Mouse (Mus musculus) megakaryocyte, embryonic 14.5 days (primary cell): ENCODE measurements around the gene Pik3ip1. TPM values are rescaled to one million over a fixed set of nuclear protein-coding genes. Genes with fewer than 3 reads are reported as not detected.

Experiments
- H3K27me3 ChIP-seq: replicated peaks from 2 replicates; pipeline ENCODE3; 2012; ENCODE audit warnings: inconsistent platforms
- H3K36me3 ChIP-seq: replicated peaks from 2 replicates; pipeline ENCODE3; 2012; ENCODE audit warnings: low read length, inconsistent platforms, mixed read lengths
- H3K4me1 ChIP-seq: 2 replicates; pipeline ENCODE4 v1.6.1; 2012; ENCODE audit warnings: inconsistent platforms
- H3K4me3 ChIP-seq: replicated peaks from 2 replicates; pipeline ENCODE3; 2012; ENCODE audit warnings: moderate library complexity, mild to moderate bottlenecking, inconsistent platforms
- H3K9me3 ChIP-seq: 2 replicates; pipeline ENCODE4 v1.6.1; 2012; ENCODE audit warnings: inconsistent platforms
- FLI1 ChIP-seq: IDR thresholded peaks from 2 replicates; pipeline ENCODE4 v1.6.1; 2012; ENCODE audit warnings: low read length, inconsistent platforms, mixed read lengths
- GATA1 ChIP-seq: IDR thresholded peaks from 3 replicates; pipeline ENCODE4 v1.6.1; 2012; ENCODE audit warnings: mixed read lengths, low read length, inconsistent platforms, borderline replicate concordance
- polyA plus RNA-seq: library from polyadenylated mRNA; stranded (reverse); fragments of >175 nt; gene quantifications from 2 replicates; pipeline ENCODE4 v1.2.3, GENCODE M21; 2012; ENCODE audit warnings: low replicate concordance; ENCODE audit not compliant: insufficient read depth

Pik3ip1 gene
- polyA plus RNA-seq, 1 experiment: 33.7 TPM

GRCm38 (mm10) chr11:3335651-3336216 lies 5.5 kb downstream of the Pik3ip1 start:
- H3K27me3 ChIP-seq: no peaks in the 10 kb centered on the region
- TF ChIP-seq GATA1 (no peak), FLI1 (no peak)
- H3K4me1 ChIP-seq: peaks cover 73% of the 10 kb centered on the region
- H3K36me3 ChIP-seq: peaks cover 59% of the 10 kb centered on the region
- H3K4me3 ChIP-seq: peak overlapping the region; percentile 86
- H3K9me3 ChIP-seq: no peaks in the 10 kb centered on the region

- TF ChIP-seq FLI1 (no peak), GATA1 (no peak)
- Histone ChIP-seq H3K36me3 (peaks cover 67% of the 10 kb centered on the region), H3K9me3 (no peaks in the 10 kb centered on the region), H3K27me3 (no peaks in the 10 kb centered on the region), H3K4me1 (peaks cover 67% of the 10 kb centered on the region), H3K4me3 (no peak overlapping the region)
These were observed 6.4 kb downstream of the Pik3ip1 start for GRCm38 (mm10) chr11:3336602-3337001.

GRCm38 (mm10) chr11:3337173-3337955 lies 7.2 kb downstream of the Pik3ip1 start:
- Histone ChIP-seq H3K9me3 (no peaks in the 10 kb centered on the region), H3K27me3 (no peaks in the 10 kb centered on the region), H3K4me3 (no peak overlapping the region), H3K4me1 (peaks cover 59% of the 10 kb centered on the region), H3K36me3 (peaks cover 74% of the 10 kb centered on the region)
- TF ChIP-seq GATA1 (no peak), FLI1 (no peak)

- no peak overlapping the region for H3K4me3 ChIP-seq
- peaks cover 76% of the 10 kb centered on the region for H3K36me3 ChIP-seq
These were observed 7.8 kb downstream of the Pik3ip1 start for GRCm38 (mm10) chr11:3337961-3338360.

GRCm38 (mm10) chr11:3341476-3341875 lies 11.3 kb downstream of the Pik3ip1 start:
- Histone ChIP-seq H3K36me3 (peaks cover 88% of the 10 kb centered on the region), H3K4me3 (no peak overlapping the region), H3K9me3 (no peaks in the 10 kb centered on the region), H3K4me1 (peaks cover 25% of the 10 kb centered on the region), H3K27me3 (no peaks in the 10 kb centered on the region)
- TF ChIP-seq FLI1 (no peak), GATA1 (no peak)

More at GRCm38 (mm10) chr11:3337961-3338360, 7.8 kb downstream of the Pik3ip1 start:
- peaks cover 53% of the 10 kb centered on the region for H3K4me1 ChIP-seq
- H3K9me3 ChIP-seq: no peaks in the 10 kb centered on the region
- H3K27me3 ChIP-seq: no peaks in the 10 kb centered on the region
- no peak for TF ChIP-seq GATA1
- TF ChIP-seq FLI1: no peak

GRCm38 (mm10) chr11:3344916-3345315 lies 14.7 kb downstream of the Pik3ip1 start:
- H3K4me1 ChIP-seq: peaks cover 35% of the 10 kb centered on the region
- H3K9me3 ChIP-seq: no peaks in the 10 kb centered on the region
- TF ChIP-seq FLI1 (no peak), GATA1 (no peak)
- H3K4me3 ChIP-seq: no peak overlapping the region
- H3K27me3 ChIP-seq: no peaks in the 10 kb centered on the region
- H3K36me3 ChIP-seq: peaks cover 87% of the 10 kb centered on the region

GRCm38 (mm10) chr11:3346351-3346750 lies 16.1 kb downstream of the Pik3ip1 start:
- Histone ChIP-seq H3K4me1 (peaks cover 37% of the 10 kb centered on the region), H3K4me3 (no peak overlapping the region), H3K27me3 (no peaks in the 10 kb centered on the region), H3K36me3 (peaks cover 93% of the 10 kb centered on the region), H3K9me3 (no peaks in the 10 kb centered on the region)
- TF ChIP-seq GATA1 (no peak), FLI1 (no peak)

GRCm38 (mm10) chr11:3347091-3347834 lies 17.1 kb downstream of the Pik3ip1 start:
- Histone ChIP-seq H3K36me3 (peaks cover 91% of the 10 kb centered on the region), H3K9me3 (no peaks in the 10 kb centered on the region), H3K4me1 (peaks cover 35% of the 10 kb centered on the region), H3K4me3 (no peak overlapping the region), H3K27me3 (no peaks in the 10 kb centered on the region)
- TF ChIP-seq FLI1 (no peak), GATA1 (no peak)

- TF ChIP-seq GATA1: no peak
- no peak for TF ChIP-seq FLI1
These were observed 17.6 kb downstream of the Pik3ip1 start for GRCm38 (mm10) chr11:3347835-3348195.

More at GRCm38 (mm10) chr11:3347835-3348195, 17.6 kb downstream of the Pik3ip1 start:
- H3K36me3 ChIP-seq: peaks cover 91% of the 10 kb centered on the region
- H3K4me1 ChIP-seq: peaks cover 40% of the 10 kb centered on the region
- no peak overlapping the region for H3K4me3 ChIP-seq
- no peaks in the 10 kb centered on the region for H3K27me3 ChIP-seq
- no peaks in the 10 kb centered on the region for H3K9me3 ChIP-seq
